Mouse (Mus musculus) heart, embryonic 11.5 days (tissue): ENCODE measurements around the gene Fnbp1l. TPM values are rescaled to one million over a fixed set of nuclear protein-coding genes. Genes with fewer than 3 reads are reported as not detected.

ENCODE experiments used
- ATAC-seq: fragments of 200-750 bp; cut with Nextera tagmentation; replicated peaks from 2 replicates; pipeline ENCODE4 v1.8.0; 2017; ENCODE audit warnings: moderate library complexity; ENCODE audit not compliant: insufficient number of reproducible peaks, low FRiP score, low TSS enrichment
- H3K27ac ChIP-seq: fragments of 300-500 bp; sonication (generic); 2 replicates; pipeline ENCODE4 v1.5.1; 2014; ENCODE audit warnings: mild to moderate bottlenecking, low read depth, low read length
- H3K27me3 ChIP-seq: fragments of 300-500 bp; sonication (generic); 2 replicates; pipeline ENCODE4 v1.6.1; 2014; ENCODE audit warnings: mild to moderate bottlenecking, low read length, mixed read lengths; ENCODE audit not compliant: control insufficient read depth, insufficient read depth
- H3K36me3 ChIP-seq: fragments of 300-500 bp; sonication (generic); 2 replicates; pipeline ENCODE4 v1.6.1; 2014; ENCODE audit warnings: mild to moderate bottlenecking, low read length, moderate library complexity, mixed read lengths; ENCODE audit not compliant: control insufficient read depth, insufficient read depth
- H3K4me1 ChIP-seq: fragments of 300-500 bp; sonication (generic); 2 replicates; pipeline ENCODE4 v1.6.1; 2014; ENCODE audit warnings: low read length; ENCODE audit not compliant: control insufficient read depth, insufficient read depth
- H3K4me2 ChIP-seq: fragments of 300-500 bp; sonication (generic); 2 replicates; pipeline ENCODE4 v1.6.1; 2014; ENCODE audit warnings: mild to moderate bottlenecking, moderate library complexity
- H3K4me3 ChIP-seq: fragments of 300-500 bp; sonication (generic); 2 replicates; pipeline ENCODE4 v1.5.1; 2014; ENCODE audit warnings: low read depth, low read length
- H3K9ac ChIP-seq: fragments of 300-500 bp; sonication (generic); 2 replicates; pipeline ENCODE4 v1.6.1; 2014; ENCODE audit warnings: mild to moderate bottlenecking, low read depth, low read length, moderate library complexity
- H3K9me3 ChIP-seq: fragments of 300-500 bp; sonication (generic); replicated peaks from 2 replicates; pipeline ENCODE4 v1.6.1; 2016; ENCODE audit warnings: low read length; ENCODE audit not compliant: control insufficient read depth
- WGBS: fragments of 180-500 bp; shearing (Covaris S2); extraction: QIAGEN DNeasy Blood & Tissue Kit; methylation state at CpG from one replicate; pipeline ENCODE4 v1.1.7; 2014; ENCODE audit not compliant: insufficient replicate concordance; 5-methylcytosine and 5-hydroxymethylcytosine counted together
- polyA plus RNA-seq: library from polyadenylated mRNA; unstranded; fragments of >200 nt; fragmentation: Nextera tagmentation; extraction: Ambion mirVana; gene quantifications from 2 replicates; pipeline ENCODE4 v1.2.1, GENCODE M21; 2014

The Fnbp1l gene
- polyA plus RNA-seq, 1 experiment from 2014 or later, result 35.1 TPM

- H3K4me3 ChIP-seq, result no peak overlapping the region
- no peaks in the 10 kb centered on the region for H3K4me1 ChIP-seq
- no peak overlapping the region for H3K27ac ChIP-seq
- WGBS, result 78% methylated on average over 2 of the region's 2 CpGs
- no peaks in the 10 kb centered on the region for H3K27me3 ChIP-seq
- H3K4me2 ChIP-seq, result no peak overlapping the region
- no peak overlapping the region for H3K9ac ChIP-seq
- no peaks in the 10 kb centered on the region for H3K9me3 ChIP-seq
- no peak for ATAC-seq
- H3K36me3 ChIP-seq, result peaks cover 3% of the 10 kb centered on the region
These were observed 61.7 kb downstream of the Fnbp1l start for GRCm38 (mm10) chr3:122557766-122558165.

- Histone ChIP-seq H3K9me3 (no peaks in the 10 kb centered on the region), H3K27ac (no peak overlapping the region), H3K4me2 (no peak overlapping the region), H3K4me3 (no peak overlapping the region), H3K27me3 (no peaks in the 10 kb centered on the region), H3K4me1 (no peaks in the 10 kb centered on the region), H3K9ac (no peak overlapping the region), H3K36me3 (0 out of 2 replicates have a peak, but pooled peaks cover 2% of the 10 kb centered on the region)
- ATAC-seq, result no peak
- WGBS, result 94% methylated on average over 3 of the region's 3 CpGs
These were observed 68.3 kb downstream of the Fnbp1l start for GRCm38 (mm10) chr3:122551174-122551573.

- Histone ChIP-seq H3K27me3 (no peaks in the 10 kb centered on the region), H3K36me3 (0 out of 2 replicates have a peak, but pooled peaks cover 2% of the 10 kb centered on the region), H3K4me2 (no peak overlapping the region), H3K4me3 (no peak overlapping the region), H3K9ac (no peak overlapping the region), H3K9me3 (no peaks in the 10 kb centered on the region), H3K27ac (no peak overlapping the region), H3K4me1 (no peaks in the 10 kb centered on the region)
- 74% methylated on average over 4 of the region's 4 CpGs for WGBS
- no peak for ATAC-seq
These were observed 72.0 kb downstream of the Fnbp1l start for GRCm38 (mm10) chr3:122547469-122547868.

GRCm38 (mm10) chr3:122545346-122545745 is 74.2 kb downstream of the Fnbp1l start:
- 78% methylated on average over 2 of the region's 2 CpGs for WGBS
- no peak overlapping the region for H3K4me2 ChIP-seq
- no peak for ATAC-seq
- no peak overlapping the region for H3K27ac ChIP-seq
- peaks cover 7% of the 10 kb centered on the region; the same call in 1 of the 2 replicates for H3K36me3 ChIP-seq
- H3K9ac ChIP-seq, result no peak overlapping the region
- H3K9me3 ChIP-seq, result no peaks in the 10 kb centered on the region
- no peaks in the 10 kb centered on the region for H3K4me1 ChIP-seq
- no peak overlapping the region for H3K4me3 ChIP-seq
- no peaks in the 10 kb centered on the region for H3K27me3 ChIP-seq

GRCm38 (mm10) chr3:122540918-122541317 is 78.6 kb downstream of the Fnbp1l start:
- Histone ChIP-seq H3K9ac (no peak overlapping the region), H3K27me3 (no peaks in the 10 kb centered on the region), H3K27ac (no peak overlapping the region), H3K36me3 (peaks cover 7% of the 10 kb centered on the region), H3K4me3 (no peak overlapping the region), H3K4me2 (no peak overlapping the region), H3K9me3 (no peaks in the 10 kb centered on the region), H3K4me1 (no peaks in the 10 kb centered on the region)
- 70% methylated on average over 4 of the region's 4 CpGs for WGBS
- ATAC-seq, result no peak

GRCm38 (mm10) chr3:122539961-122540690 is 79.4 kb downstream of the Fnbp1l start:
- Histone ChIP-seq H3K4me2 (no peak overlapping the region), H3K9ac (no peak overlapping the region), H3K4me1 (no peaks in the 10 kb centered on the region), H3K4me3 (no peak overlapping the region), H3K9me3 (no peaks in the 10 kb centered on the region), H3K36me3 (peaks cover 7% of the 10 kb centered on the region), H3K27me3 (no peaks in the 10 kb centered on the region), H3K27ac (no peak overlapping the region)
- WGBS, result 75% methylated on average over 17 of the region's 17 CpGs
- no peak for ATAC-seq

- Histone ChIP-seq H3K27ac (no peak overlapping the region), H3K9me3 (no peaks in the 10 kb centered on the region), H3K4me3 (no peak overlapping the region), H3K4me1 (no peaks in the 10 kb centered on the region), H3K27me3 (no peaks in the 10 kb centered on the region), H3K9ac (no peak overlapping the region), H3K4me2 (no peak overlapping the region), H3K36me3 (peaks cover 7% of the 10 kb centered on the region)
- WGBS, result 88% methylated on average over 2 of the region's 2 CpGs
- no peak for ATAC-seq
These were observed 80.7 kb downstream of the Fnbp1l start for GRCm38 (mm10) chr3:122538851-122539250.

GRCm38 (mm10) chr3:122535938-122536703 is 83.4 kb downstream of the Fnbp1l start:
- no peaks in the 10 kb centered on the region for H3K4me1 ChIP-seq
- peaks cover 2% of the 10 kb centered on the region; the same call in 1 of the 2 replicates for H3K36me3 ChIP-seq
- no peaks in the 10 kb centered on the region for H3K27me3 ChIP-seq
- 70% methylated on average over 8 of the region's 8 CpGs for whole genome bisulfite sequencing
- no peak for ATAC-seq
- no peak overlapping the region for H3K9ac ChIP-seq
- H3K9me3 ChIP-seq, result no peaks in the 10 kb centered on the region
- no peak overlapping the region for H3K27ac ChIP-seq
- no peak overlapping the region for H3K4me2 ChIP-seq
- no peak overlapping the region for H3K4me3 ChIP-seq
